Mouse (Mus musculus) heart, embryonic 11.5 days (tissue): ENCODE results near the gene Ptprm. TPM values are rescaled to one million over a fixed set of nuclear protein-coding genes. Genes with fewer than 3 reads are reported as not detected.

Experiments
- ATAC-seq: fragments of 200-750 bp; cut with Nextera tagmentation; replicated peaks from 2 replicates; pipeline ENCODE4 v1.8.0; 2017; ENCODE audit warnings: moderate library complexity; ENCODE audit not compliant: insufficient number of reproducible peaks, low FRiP score, low TSS enrichment
- H3K27ac ChIP-seq: fragments of 300-500 bp; sonication (generic); 2 replicates; pipeline ENCODE4 v1.5.1; 2014; ENCODE audit warnings: mild to moderate bottlenecking, low read depth, low read length
- H3K27me3 ChIP-seq: fragments of 300-500 bp; sonication (generic); 2 replicates; pipeline ENCODE4 v1.6.1; 2014; ENCODE audit warnings: mild to moderate bottlenecking, low read length, mixed read lengths; ENCODE audit not compliant: control insufficient read depth, insufficient read depth
- H3K36me3 ChIP-seq: fragments of 300-500 bp; sonication (generic); 2 replicates; pipeline ENCODE4 v1.6.1; 2014; ENCODE audit warnings: mild to moderate bottlenecking, low read length, moderate library complexity, mixed read lengths; ENCODE audit not compliant: control insufficient read depth, insufficient read depth
- H3K4me1 ChIP-seq: fragments of 300-500 bp; sonication (generic); 2 replicates; pipeline ENCODE4 v1.6.1; 2014; ENCODE audit warnings: low read length; ENCODE audit not compliant: control insufficient read depth, insufficient read depth
- H3K4me2 ChIP-seq: fragments of 300-500 bp; sonication (generic); 2 replicates; pipeline ENCODE4 v1.6.1; 2014; ENCODE audit warnings: mild to moderate bottlenecking, moderate library complexity
- H3K4me3 ChIP-seq: fragments of 300-500 bp; sonication (generic); 2 replicates; pipeline ENCODE4 v1.5.1; 2014; ENCODE audit warnings: low read depth, low read length
- H3K9ac ChIP-seq: fragments of 300-500 bp; sonication (generic); 2 replicates; pipeline ENCODE4 v1.6.1; 2014; ENCODE audit warnings: mild to moderate bottlenecking, low read depth, low read length, moderate library complexity
- H3K9me3 ChIP-seq: fragments of 300-500 bp; sonication (generic); replicated peaks from 2 replicates; pipeline ENCODE4 v1.6.1; 2016; ENCODE audit warnings: low read length; ENCODE audit not compliant: control insufficient read depth
- WGBS: fragments of 180-500 bp; shearing (Covaris S2); extraction: QIAGEN DNeasy Blood & Tissue Kit; methylation state at CpG from one replicate; pipeline ENCODE4 v1.1.7; 2014; ENCODE audit not compliant: insufficient replicate concordance; 5-methylcytosine and 5-hydroxymethylcytosine counted together
- polyA plus RNA-seq: library from polyadenylated mRNA; unstranded; fragments of >200 nt; fragmentation: Nextera tagmentation; extraction: Ambion mirVana; gene quantifications from 2 replicates; pipeline ENCODE4 v1.2.1, GENCODE M21; 2014

The Ptprm gene
- polyA plus RNA-seq, 1 experiment from 2014 or later: 15.9 TPM

- no peaks in the 10 kb centered on the region for H3K9me3 ChIP-seq
- no peak overlapping the region for H3K4me2 ChIP-seq
- H3K4me3 ChIP-seq: no peak overlapping the region
- H3K4me1 ChIP-seq: no peaks in the 10 kb centered on the region
- H3K36me3 ChIP-seq: no peaks in the 10 kb centered on the region
- 68% methylated on average over 5 of the region's 5 CpGs for WGBS
- no peaks in the 10 kb centered on the region for H3K27me3 ChIP-seq
- ATAC-seq: no peak
- no peak overlapping the region for H3K9ac ChIP-seq
- H3K27ac ChIP-seq: no peak overlapping the region
These were observed 175.5 kb downstream of the Ptprm start for GRCm38 (mm10) chr17:67178686-67179265.

GRCm38 (mm10) chr17:67175836-67176235, 178.4 kb downstream of the Ptprm start:
- Histone ChIP-seq H3K9ac (no peak overlapping the region), H3K4me3 (no peak overlapping the region), H3K36me3 (no peaks in the 10 kb centered on the region), H3K4me2 (no peak overlapping the region), H3K27ac (no peak overlapping the region), H3K4me1 (peaks cover 6% of the 10 kb centered on the region), H3K9me3 (no peaks in the 10 kb centered on the region), H3K27me3 (no peaks in the 10 kb centered on the region)
- ATAC-seq: no peak
- whole genome bisulfite sequencing: 43% methylated on average over 2 of the region's 2 CpGs

- Histone ChIP-seq H3K36me3 (no peaks in the 10 kb centered on the region), H3K27me3 (no peaks in the 10 kb centered on the region), H3K4me1 (peaks cover 10% of the 10 kb centered on the region), H3K9me3 (no peaks in the 10 kb centered on the region), H3K4me2 (no peak overlapping the region), H3K4me3 (no peak overlapping the region), H3K9ac (no peak overlapping the region), H3K27ac (no peak overlapping the region)
- 46% methylated on average over 2 of the region's 2 CpGs for WGBS
- ATAC-seq: no peak
These were observed 182.9 kb downstream of the Ptprm start for GRCm38 (mm10) chr17:67171353-67171752.

GRCm38 (mm10) chr17:67170696-67171095, 183.6 kb downstream of the Ptprm start:
- H3K27ac ChIP-seq: no peak overlapping the region
- H3K9ac ChIP-seq: no peak overlapping the region
- 63% methylated on average over 7 of the region's 7 CpGs for WGBS

GRCm38 (mm10) chr17:67165876-67166275, 188.4 kb downstream of the Ptprm start:
- peaks cover 4% of the 10 kb centered on the region for H3K4me1 ChIP-seq
- no peaks in the 10 kb centered on the region for H3K36me3 ChIP-seq
- WGBS: 76% methylated on average over 2 of the region's 2 CpGs
- H3K27ac ChIP-seq: no peak overlapping the region
- no peaks in the 10 kb centered on the region for H3K9me3 ChIP-seq
- H3K4me2 ChIP-seq: no peak overlapping the region
- H3K9ac ChIP-seq: no peak overlapping the region
- H3K27me3 ChIP-seq: no peaks in the 10 kb centered on the region
- ATAC-seq: no peak
- no peak overlapping the region for H3K4me3 ChIP-seq

More at GRCm38 (mm10) chr17:67170696-67171095, 183.6 kb downstream of the Ptprm start:
- ATAC-seq: no peak
- no peak overlapping the region for H3K4me3 ChIP-seq
- H3K27me3 ChIP-seq: no peaks in the 10 kb centered on the region
- H3K9me3 ChIP-seq: no peaks in the 10 kb centered on the region
- H3K4me1 ChIP-seq: peaks cover 10% of the 10 kb centered on the region
- no peak overlapping the region for H3K4me2 ChIP-seq
- no peaks in the 10 kb centered on the region for H3K36me3 ChIP-seq

GRCm38 (mm10) chr17:67159611-67160010, 194.6 kb downstream of the Ptprm start:
- Histone ChIP-seq H3K27ac (no peak overlapping the region), H3K9me3 (no peaks in the 10 kb centered on the region), H3K4me2 (no peak overlapping the region), H3K4me3 (no peak overlapping the region), H3K36me3 (no peaks in the 10 kb centered on the region), H3K9ac (no peak overlapping the region), H3K4me1 (peaks cover 4% of the 10 kb centered on the region), H3K27me3 (no peaks in the 10 kb centered on the region)
- ATAC-seq: no peak
- WGBS: 49% methylated on average over 8 of the region's 8 CpGs

GRCm38 (mm10) chr17:67157089-67157752, 197.0 kb downstream of the Ptprm start:
- H3K4me1 ChIP-seq: peaks cover 4% of the 10 kb centered on the region
- no peak overlapping the region for H3K4me2 ChIP-seq
- no peaks in the 10 kb centered on the region for H3K27me3 ChIP-seq
- no peak for ATAC-seq
- no peak overlapping the region for H3K9ac ChIP-seq
- no peaks in the 10 kb centered on the region for H3K36me3 ChIP-seq
- WGBS: 82% methylated on average over 7 of the region's 7 CpGs
- no peak overlapping the region for H3K27ac ChIP-seq
- no peaks in the 10 kb centered on the region for H3K9me3 ChIP-seq
- H3K4me3 ChIP-seq: no peak overlapping the region

GRCm38 (mm10) chr17:67152218-67152617, 202.0 kb downstream of the Ptprm start:
- 76% methylated on average over 3 of the region's 3 CpGs for WGBS
- no peak for ATAC-seq
- Histone ChIP-seq H3K4me3 (no peak overlapping the region), H3K9ac (no peak overlapping the region), H3K4me1 (no peaks in the 10 kb centered on the region), H3K4me2 (no peak overlapping the region), H3K27ac (no peak overlapping the region), H3K36me3 (no peaks in the 10 kb centered on the region), H3K9me3 (no peaks in the 10 kb centered on the region), H3K27me3 (no peaks in the 10 kb centered on the region)

GRCm38 (mm10) chr17:67150441-67150840, 203.8 kb downstream of the Ptprm start:
- Histone ChIP-seq H3K4me1 (no peaks in the 10 kb centered on the region), H3K4me3 (no peak overlapping the region), H3K4me2 (no peak overlapping the region), H3K9ac (no peak overlapping the region), H3K36me3 (no peaks in the 10 kb centered on the region), H3K9me3 (no peaks in the 10 kb centered on the region), H3K27me3 (no peaks in the 10 kb centered on the region), H3K27ac (no peak overlapping the region)
- ATAC-seq: no peak
- WGBS: 88% methylated on average over 2 of the region's 2 CpGs
